Mouse (Mus musculus): ENCODE measurements around the gene 2610528J11Rik. TPM values are rescaled to one million over a fixed set of nuclear protein-coding genes. Genes with fewer than 3 reads are reported as not detected.

2610528J11Rik gene
- polyA plus RNA-seq, 1 experiment from 2014 or later: not detected

GRCm38 (mm10) chr4:118579313-118579712, 52.5 kb downstream of the 2610528J11Rik start:
- WGBS: 58% methylated on average over 13 of the region's 13 CpGs
- no peaks in the 10 kb centered on the region for H3K4me1 ChIP-seq (replicated peaks; ENCODE audit: control insufficient read depth, insufficient read depth, low read length)
- no peaks in the 10 kb centered on the region for H3K36me3 ChIP-seq (replicated peaks; ENCODE audit: control insufficient read depth, insufficient read depth)
- peaks cover 2% of the 10 kb centered on the region; the same call in 1 of the 2 replicates for H3K9me3 ChIP-seq (ENCODE audit: control insufficient read depth, low read length)
- no peak for ATAC-seq (ENCODE audit: low FRiP score)
- H3K27me3 ChIP-seq (ENCODE audit: control insufficient read depth, insufficient read depth, low read length): no peaks in the 10 kb centered on the region
- no peak overlapping the region for H3K4me2 ChIP-seq (replicated peaks)
- H3K9ac ChIP-seq: no peak overlapping the region
- no peak overlapping the region for H3K4me3 ChIP-seq (replicated peaks; ENCODE audit: low read length)
- H3K27ac ChIP-seq: no peak overlapping the region
- no peak for DNase-seq (ENCODE audit: low spot score)

Other genes starting within 250 kb of the 2610528J11Rik start
- 67.1 and 68.2 TPM in 2 replicates for gene Ptprf, start 235.6 kb upstream of the 2610528J11Rik start, polyA plus RNA-seq (2014; fragmentation: Nextera tagmentation; extraction: Ambion mirVana)
- 11.6 and 14.0 TPM in 2 replicates for gene Szt2, start 117.7 kb upstream of the 2610528J11Rik start, polyA plus RNA-seq (2014; fragmentation: Nextera tagmentation; extraction: Ambion mirVana)
- gene Med8, start 117.7 kb upstream of the 2610528J11Rik start, polyA plus RNA-seq (2014; fragmentation: Nextera tagmentation; extraction: Ambion mirVana): 98.6 and 102 TPM in 2 replicates
- gene Elovl1, start 98.9 kb upstream of the 2610528J11Rik start, polyA plus RNA-seq (2014; fragmentation: Nextera tagmentation; extraction: Ambion mirVana): 29.5 and 32.4 TPM in 2 replicates
- 30.1 and 40.2 TPM in 2 replicates for gene Cdc20, start 89.6 kb upstream of the 2610528J11Rik start, polyA plus RNA-seq (2014; fragmentation: Nextera tagmentation; extraction: Ambion mirVana)
- 0.28 and 0.34 TPM in 2 replicates for gene Mpl, start 69.5 kb upstream of the 2610528J11Rik start, polyA plus RNA-seq (2014; fragmentation: Nextera tagmentation; extraction: Ambion mirVana)
- 14.3 and 15.1 TPM in 2 replicates for gene Tie1, start 36.9 kb upstream of the 2610528J11Rik start, polyA plus RNA-seq (2014; fragmentation: Nextera tagmentation; extraction: Ambion mirVana)
- not detected in 2 replicates for gene Tmem125, start 17.0 kb downstream of the 2610528J11Rik start, polyA plus RNA-seq (2014; fragmentation: Nextera tagmentation; extraction: Ambion mirVana)
- 1.7 and 3.1 TPM in 2 replicates for gene Cfap57, start 93.8 kb downstream of the 2610528J11Rik start, polyA plus RNA-seq (2014; fragmentation: Nextera tagmentation; extraction: Ambion mirVana)
- 102 TPM in 2 replicates for gene Ebna1bp2, start 93.8 kb downstream of the 2610528J11Rik start, polyA plus RNA-seq (2014; fragmentation: Nextera tagmentation; extraction: Ambion mirVana)
- gene Olfr62, start 132.0 kb downstream of the 2610528J11Rik start, polyA plus RNA-seq (2014; fragmentation: Nextera tagmentation; extraction: Ambion mirVana): not detected in 2 replicates
- not detected in 2 replicates for gene Olfr1342, start 165.8 kb downstream of the 2610528J11Rik start, polyA plus RNA-seq (2014; fragmentation: Nextera tagmentation; extraction: Ambion mirVana)
- gene Olfr1341, start 176.5 kb downstream of the 2610528J11Rik start, polyA plus RNA-seq (2014; fragmentation: Nextera tagmentation; extraction: Ambion mirVana): not detected in 2 replicates
- not detected in 2 replicates for gene Olfr1340, start 193.1 kb downstream of the 2610528J11Rik start, polyA plus RNA-seq (2014; fragmentation: Nextera tagmentation; extraction: Ambion mirVana)
- gene Olfr1339, start 205.2 kb downstream of the 2610528J11Rik start, polyA plus RNA-seq (2014; fragmentation: Nextera tagmentation; extraction: Ambion mirVana): not detected in 2 replicates
- not detected in 2 replicates for gene Olfr1338, start 231.7 kb downstream of the 2610528J11Rik start, polyA plus RNA-seq (2014; fragmentation: Nextera tagmentation; extraction: Ambion mirVana)